Mouse (Mus musculus) layer of hippocampus, adult 8-10 months (tissue): ENCODE data around the gene Bpifa1. TPM values are rescaled to one million over a fixed set of nuclear protein-coding genes. Genes with fewer than 3 reads are reported as not detected.
"Not testable (repeated sequence)": the region's sequence is repeated elsewhere in the genome, so short reads cannot be mapped to it uniquely, and the experiment has no call there.

ENCODE experiments used
- DNase-seq, 2 experiments: peaks; one replicate each; pipeline ENCODE4 v3.0.0; 2022; ENCODE audit warnings: low spot score in 2 of 2
- total RNA-seq, 4 experiments: library from RNA; stranded (reverse); gene quantifications; 2 replicates each; pipeline ENCODE4 v1.2.4; 2022

The Bpifa1 gene
- total RNA-seq, result not detected

DNA sequence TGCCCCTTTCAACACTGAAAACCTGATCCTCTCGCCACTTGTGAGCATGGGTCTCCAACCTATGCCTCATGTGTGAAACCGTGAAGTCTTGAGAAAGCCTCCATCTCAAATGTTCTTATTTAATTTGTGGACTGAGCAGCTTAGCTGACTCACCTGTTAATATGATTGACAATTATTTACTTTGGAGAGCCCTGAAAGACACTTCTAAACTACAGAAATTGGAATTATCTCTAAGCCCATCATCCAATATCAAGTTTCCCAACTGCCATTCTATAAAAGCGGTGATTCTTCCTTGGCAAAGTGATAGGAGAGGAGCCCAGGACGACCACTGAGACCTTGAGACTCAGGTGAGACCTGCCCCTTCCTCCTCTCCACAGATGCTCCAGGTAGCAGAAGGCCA is at the start of gene Bpifa1:
TSS of gene Bpifa1 (plus strand) at position 301 of the 400 bp plus-strand sequence.
- no peak for DNase-seq

DNA sequence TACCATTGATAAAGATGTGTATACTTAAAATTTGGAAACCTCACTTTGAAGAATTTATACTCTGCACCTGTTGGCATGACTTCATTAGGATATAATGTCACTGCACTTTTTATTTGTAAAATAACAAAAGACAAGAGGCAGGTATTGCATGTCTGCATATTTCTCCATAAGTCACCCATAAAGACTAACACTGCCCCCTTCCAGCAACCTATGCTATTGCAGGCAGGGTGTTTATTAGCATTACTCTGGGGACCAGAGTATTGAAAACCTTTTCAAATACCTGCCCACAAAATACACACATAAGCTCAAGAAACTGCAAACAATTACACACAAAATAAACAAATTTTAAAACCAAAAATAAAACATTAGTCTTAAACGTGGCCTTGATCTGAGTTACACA is 44.9 kb upstream of the Bpifa1 start:
- DNase-seq, result no peak

DNA sequence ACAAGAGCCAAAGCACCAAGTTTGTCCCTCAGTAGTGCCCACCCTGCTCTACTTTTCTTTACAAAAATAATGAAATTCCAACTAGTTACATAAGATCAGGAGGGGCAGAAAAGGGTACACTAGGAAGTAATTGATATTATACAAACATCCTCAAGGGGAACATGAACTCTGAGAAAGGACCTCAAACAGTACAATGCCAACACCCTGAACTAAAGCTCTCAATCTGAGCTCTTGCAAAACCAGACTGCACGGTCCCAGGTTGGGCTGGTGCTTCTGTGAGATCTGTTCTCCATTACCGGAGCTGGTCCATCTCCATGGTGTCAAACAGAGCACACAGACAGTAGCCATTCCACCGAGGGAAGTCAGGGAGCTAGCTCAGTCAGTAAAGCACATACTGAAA is 25.3 kb upstream of the Bpifa1 start:
- no peak for DNase-seq

DNA sequence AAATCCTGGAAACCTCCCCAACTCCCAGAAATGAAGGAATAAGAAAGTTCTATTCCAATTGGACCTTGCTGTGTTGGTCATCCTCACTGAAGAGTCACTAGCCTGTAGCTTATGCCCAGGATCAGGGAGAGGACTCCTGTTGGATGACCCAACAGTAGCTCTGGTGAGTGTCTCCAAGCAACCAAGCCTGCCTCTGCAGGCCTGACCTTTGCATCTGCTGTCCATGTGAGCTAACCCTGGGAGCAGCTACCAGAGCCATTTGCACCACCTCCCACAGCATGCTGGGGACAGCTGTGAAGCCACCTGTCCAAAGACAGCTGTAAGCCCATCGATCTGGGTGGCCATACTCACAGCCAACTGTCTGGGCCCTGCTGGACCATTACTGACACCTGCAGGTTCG is 12.6 kb upstream of the Bpifa1 start, which contains the start of gene Bpifa3:
TSS of gene Bpifa3 (plus strand) at position 217 of the 400 bp plus-strand sequence.
- DNase-seq, result no peak

DNA sequence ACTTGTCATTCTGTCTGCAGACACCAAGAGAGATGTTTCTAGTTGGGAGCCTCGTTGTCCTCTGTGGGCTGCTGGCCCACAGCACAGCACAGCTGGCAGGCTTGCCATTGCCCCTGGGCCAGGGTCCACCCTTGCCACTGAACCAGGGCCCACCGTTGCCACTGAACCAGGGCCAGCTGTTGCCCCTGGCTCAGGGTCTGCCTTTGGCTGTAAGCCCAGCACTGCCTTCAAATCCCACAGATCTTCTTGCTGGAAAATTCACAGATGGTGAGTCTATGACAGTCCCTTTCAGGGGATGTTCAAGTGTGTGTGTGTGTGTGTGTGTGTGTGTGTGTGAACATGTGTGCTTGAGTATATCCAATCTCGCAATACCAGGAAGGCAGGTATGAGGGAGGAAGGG is 1.1 kb downstream of the Bpifa1 start:
- DNase-seq, result no peak

DNA sequence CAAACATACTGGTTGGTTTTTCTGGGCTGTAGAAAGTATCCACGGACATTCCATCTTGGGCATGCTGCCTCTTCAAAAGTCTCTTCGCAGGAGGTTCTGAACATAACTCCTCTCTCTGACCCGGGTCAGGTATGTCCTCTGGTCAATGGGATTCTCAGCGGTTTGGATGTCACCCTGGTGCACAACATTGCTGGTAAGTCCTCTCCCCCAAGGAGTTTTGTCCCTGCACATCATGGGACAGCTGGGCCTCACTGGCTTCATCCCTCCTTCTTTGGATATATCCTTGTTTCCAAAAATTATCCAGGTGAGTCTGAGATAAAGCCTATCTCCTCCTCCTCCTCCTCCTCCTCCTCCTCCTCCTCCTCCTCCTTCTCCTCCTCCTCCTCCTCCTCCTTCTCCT is 4.8 kb downstream of the Bpifa1 start:
- no peak for DNase-seq

DNA sequence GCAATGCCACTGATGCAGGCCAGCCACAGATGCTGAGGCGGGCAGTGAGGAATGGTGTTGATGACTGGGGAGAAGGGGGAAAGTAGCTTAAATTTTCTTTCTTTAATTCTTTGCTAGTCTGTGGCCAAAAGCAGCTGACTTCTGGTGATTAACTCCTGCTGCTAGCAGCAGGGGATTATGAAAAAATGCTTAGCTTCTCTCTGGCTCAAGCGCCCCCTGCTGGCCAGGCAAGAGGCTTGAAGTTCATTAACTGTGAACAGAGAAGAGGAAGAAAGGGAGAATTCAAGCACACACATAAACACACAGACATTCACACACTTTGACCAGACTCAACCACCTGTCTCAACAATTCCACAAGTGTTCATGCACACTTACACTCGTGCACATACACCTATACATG is 15.8 kb downstream of the Bpifa1 start:
- DNase-seq, result peak in 1 of 2 experiments; percentile 27

DNA sequence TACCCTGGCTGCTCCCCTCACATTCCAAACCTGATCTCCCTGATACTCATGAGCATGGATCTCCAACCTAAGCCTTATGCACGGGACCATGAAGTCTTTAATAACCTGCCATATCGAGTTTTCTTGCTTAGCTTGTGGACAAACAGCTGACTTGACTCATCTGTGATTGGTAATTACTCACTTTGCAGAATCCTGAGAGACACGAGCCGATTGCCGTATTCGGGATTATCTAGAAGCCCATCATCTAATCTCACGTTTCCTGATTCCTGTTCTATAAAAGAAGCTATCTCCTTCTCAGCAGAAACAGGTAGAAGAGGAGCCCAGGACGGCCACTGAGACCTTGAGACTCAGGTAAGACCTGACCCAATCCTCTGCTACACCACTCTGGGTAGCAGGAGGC is 19.6 kb downstream of the Bpifa1 start, which contains the start of gene Bpifa5:
TSS of gene Bpifa5 (plus strand) at position 301 of the 400 bp plus-strand sequence.
- DNase-seq, result no peak

DNA sequence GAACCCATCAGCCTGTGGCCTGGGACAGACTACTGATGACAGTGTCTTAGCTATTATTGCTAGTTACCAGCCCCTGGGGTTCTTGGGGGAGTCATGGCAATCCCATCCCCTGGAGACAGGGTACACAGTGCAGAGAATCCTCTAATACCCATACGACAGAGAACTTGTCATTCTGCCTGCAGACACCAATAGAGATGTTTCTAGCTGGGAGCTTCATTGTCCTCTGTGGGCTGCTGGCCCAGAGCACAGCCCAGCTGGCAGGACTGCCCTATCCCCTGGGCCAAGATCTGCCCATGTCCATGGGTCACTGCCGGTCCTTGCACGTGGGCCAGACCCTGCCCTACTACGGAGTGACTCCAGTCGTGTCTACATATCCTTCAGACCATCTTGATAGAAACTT is 20.6 kb downstream of the Bpifa1 start:
- DNase-seq, result no peak

DNA sequence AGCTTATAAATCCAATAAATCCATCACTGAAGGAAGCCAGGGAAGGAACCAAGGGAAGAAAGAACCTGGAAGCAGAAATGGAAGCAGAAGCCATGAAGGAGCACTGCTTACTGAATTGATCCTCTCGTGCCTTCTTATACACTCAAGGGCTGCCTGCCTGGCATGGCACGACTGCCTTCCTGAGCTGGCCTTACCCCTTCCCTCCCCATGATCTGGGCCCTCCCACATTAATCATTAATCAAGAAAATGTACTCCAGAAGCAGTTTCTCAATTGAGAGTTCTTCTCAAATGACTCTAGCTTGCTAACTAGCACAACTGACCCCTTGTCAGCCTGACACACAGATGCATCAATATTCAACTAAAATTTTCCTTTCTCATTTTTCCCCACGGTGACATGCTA is 26.5 kb downstream of the Bpifa1 start:
- DNase-seq, result no peak

DNA sequence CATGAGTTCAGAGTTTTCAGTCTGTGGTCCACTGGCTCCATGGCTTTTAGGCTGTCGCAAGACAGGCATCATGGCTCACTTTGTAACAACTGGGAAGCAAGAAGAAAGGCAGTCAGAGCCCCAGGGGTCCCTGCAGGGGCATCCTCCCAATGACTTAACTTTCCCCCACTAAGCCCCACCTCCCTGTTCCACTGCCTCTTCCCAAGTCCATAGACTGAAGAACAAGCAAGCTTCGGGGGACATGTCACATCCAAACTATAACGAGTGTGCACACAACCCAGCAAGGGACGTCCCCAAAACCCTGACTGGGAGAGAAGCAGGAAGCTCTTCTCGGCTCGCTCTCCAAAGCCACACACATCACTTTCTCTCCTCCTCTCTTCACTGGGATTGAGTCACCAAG is 28.9 kb downstream of the Bpifa1 start:
- no peak for DNase-seq

DNA sequence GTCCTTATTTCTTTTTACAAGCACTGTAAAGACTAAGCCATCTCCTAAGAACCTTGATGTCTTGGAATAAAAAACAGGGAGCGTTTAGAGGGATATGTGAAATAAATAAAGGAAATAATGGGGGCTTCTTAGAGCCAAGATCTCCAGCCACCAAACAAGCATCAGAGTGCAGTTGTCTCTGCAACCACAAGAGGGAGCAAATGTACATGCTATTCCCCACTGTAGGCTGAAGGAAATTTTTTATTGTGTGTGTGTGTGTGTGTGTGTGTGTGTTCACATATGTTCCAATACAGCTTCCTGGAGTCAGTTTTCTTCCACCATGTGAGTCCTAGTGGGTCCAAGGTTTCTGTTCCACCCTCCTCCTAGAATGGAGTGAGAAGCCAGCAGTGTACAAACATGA is 30.6 kb downstream of the Bpifa1 start:
- DNase-seq, result peak in 1 of 2 experiments; percentile 53

DNA sequence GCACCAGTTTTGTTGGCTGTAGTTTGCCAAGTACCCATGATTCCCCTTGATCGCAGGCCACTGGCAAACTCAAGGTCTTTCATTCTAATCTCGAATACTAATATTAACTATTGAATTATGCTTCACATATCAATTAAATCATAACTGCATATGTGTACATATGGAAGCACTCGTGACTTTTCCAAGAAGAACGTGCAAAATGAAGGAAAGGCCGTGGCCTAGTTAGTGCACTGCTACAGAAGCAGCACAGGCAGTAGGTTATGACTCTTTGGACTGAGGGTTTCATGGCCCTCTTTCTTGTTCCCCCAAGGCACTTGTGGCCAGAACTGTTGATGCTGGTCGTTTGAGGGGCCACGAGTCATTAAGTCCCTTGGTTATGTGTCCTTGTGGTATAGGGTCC is 39.2 kb downstream of the Bpifa1 start:
- not testable (repeated sequence) for DNase-seq

DNA sequence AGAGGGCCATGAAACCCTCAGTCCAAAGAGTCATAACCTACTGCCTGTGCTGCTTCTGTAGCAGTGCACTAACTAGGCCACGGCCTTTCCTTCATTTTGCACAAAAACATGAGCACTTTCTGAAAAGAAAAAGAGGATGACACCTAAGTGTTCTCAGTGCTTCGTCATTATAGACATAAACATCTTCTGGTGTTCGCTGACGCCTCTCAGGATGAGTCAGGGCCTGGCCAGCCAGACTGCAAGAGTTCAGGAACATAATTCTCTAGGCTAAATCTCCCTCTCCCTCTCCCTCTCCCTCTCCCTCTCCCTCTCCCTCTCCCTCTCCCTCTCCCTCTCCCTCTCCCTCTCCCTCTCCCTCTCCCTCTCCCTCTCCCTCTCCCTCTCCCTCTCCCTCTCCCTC is 40.4 kb downstream of the Bpifa1 start:
- not testable (repeated sequence) for DNase-seq

DNA sequence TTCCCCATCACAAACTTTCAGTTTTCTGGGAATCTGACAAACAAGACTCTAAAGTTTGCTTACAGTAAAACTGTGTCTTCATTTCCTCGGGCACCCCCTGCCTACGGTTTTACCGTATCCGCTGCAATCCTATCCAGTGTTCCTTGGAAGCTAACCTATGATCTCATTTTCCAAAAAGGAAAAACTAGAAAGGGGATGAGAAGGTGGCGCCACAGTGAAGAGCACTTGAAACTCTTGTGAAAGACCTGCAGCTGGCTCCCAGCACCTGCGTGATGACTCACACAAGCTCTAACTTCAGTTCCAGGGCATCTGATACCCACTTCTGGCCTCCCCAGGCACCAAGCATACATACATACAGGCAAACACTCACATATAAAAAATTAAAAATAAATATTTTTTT is 42.6 kb downstream of the Bpifa1 start:
- no peak for DNase-seq

DNA sequence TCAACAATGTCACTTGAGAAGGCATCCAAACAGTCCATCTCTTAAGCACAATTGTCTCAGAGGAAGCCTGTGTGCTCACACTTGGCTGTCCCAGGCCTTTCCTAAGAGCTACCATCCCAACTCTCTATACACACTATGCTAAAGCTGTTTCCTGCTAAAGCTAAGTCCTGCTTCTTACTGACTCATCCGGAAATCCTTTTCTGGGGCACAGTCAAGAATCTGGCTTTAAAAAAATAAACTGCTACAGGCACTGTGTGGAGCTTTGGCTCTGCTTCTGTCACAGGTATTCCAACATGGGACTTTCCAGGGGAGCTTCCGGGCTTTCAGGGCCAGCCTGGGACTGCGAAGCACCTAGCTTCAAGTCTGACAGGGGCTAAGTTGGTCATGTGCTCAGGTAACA is 43.1 kb downstream of the Bpifa1 start:
- no peak for DNase-seq

DNA sequence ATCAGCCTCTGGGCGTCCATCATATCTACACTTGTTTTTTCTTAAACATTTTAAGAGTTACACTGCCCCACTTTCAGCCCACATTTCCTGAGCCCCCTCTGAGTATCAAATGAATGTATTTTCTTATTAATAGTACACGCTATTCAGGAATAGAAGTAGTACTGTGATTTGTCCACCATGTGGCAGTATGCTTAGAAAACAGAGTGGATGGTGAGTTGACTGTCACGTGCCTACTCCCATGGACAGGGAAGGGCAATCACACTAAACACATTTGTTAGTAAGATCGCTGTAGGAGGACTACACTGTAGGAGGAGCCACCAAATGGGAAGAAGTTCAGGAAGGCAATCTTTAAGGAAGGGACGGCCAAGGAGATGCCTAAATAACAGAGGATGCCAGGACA is 44.8 kb downstream of the Bpifa1 start:
- no peak for DNase-seq

DNA sequence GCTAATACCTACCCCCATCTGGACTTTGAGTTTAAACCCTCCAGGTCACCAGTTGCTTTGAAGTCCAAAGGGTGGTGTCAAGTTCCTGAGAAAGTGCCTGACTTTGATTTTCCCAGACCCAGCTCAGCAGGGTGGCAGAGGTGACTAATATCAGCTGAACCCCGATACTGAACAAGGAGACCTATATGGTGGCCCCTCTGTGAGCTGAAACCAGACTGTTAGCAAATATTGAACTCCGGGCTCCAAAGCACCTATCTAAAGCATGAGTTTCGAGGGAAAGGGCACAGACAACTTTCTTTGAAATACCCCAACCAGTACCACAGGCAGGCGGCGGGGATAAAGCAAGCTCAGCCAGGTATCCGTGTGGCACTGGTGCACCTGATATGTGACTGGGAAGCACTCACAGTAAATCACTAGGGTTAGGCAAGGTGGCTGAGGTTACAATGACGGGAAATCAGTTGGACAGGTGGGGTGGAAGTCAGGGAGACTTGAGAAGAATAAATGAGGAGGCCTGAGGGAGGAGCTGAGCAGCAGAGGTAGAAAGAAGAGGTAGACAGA is 47.3 kb downstream of the Bpifa1 start:
- no peak for DNase-seq

DNA sequence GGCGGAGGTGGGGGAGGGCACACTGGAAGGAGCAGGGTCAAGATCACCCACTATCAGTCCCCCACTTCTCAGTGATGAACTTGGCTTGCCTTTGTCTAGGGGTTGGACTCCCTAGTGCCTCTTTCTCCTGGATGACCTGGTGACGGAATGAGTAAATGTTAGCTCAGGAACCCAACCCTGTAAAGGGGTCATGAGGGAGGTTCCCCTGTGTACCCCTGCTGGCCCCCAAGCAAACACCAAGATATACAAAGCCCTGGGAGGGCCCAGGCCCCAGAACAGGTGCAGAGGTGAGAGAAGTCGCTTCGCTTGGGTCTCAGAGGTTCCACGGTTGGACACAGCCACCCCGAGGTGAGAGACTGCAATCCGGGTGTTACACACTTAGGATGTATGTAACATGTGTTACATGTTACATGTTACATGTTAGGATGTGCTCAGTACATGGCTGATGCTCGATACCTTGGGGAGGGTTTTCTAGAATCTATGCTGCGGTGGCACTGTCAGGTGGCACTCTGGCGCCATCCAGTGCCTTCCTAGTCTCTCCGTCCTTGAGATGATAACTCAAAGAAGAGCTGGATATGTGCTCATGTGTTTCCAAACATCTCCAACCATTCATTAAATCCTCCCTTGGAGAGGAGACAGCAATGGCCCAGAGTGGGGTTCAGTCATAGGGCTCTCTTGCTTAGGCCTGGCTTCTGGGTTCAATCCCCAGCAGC is 48.0 kb downstream of the Bpifa1 start, which contains the start of gene Bpifb1:
TSS of gene Bpifb1 (plus strand) at position 273 of the 713 bp plus-strand sequence.
- DNase-seq, result no peak

DNA sequence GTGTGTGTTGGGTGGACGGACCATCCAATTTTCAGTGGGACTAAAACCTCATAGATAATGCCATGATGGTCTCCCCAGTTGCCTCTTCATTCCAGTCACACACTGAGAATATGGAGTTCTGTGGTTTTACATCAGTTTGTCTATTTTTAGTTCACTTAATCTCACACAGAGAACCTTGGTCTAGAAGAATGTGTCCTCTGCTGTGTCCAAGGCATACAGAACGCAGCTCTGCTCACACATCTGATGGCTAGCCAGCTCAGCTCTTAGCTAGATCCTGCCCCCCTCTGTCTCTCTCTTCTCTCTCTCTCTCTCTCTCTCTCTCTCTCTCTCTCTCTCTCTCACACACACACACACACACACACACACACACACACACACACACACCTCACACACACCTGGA is 49.5 kb downstream of the Bpifa1 start:
- no peak for DNase-seq

DNA sequence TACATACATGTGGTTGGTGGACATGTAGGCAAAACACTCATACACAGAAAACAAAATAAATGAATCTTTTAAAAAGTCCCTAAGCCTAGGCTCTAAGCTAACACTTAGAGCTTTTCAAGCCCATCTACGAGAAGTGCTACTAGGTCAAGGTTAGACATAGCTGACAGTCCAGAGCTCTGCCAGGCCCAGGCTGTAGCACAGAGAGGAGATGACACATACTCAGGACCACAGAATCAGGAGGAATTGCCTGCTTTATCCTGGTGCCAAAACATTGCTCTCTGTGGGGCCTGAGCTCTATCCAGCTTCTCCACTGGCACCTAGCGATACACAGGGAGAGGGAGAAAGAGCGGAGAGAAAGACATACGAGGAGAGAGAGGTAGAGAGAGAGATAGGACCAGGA is 50.4 kb downstream of the Bpifa1 start:
- no peak for DNase-seq

DNA sequence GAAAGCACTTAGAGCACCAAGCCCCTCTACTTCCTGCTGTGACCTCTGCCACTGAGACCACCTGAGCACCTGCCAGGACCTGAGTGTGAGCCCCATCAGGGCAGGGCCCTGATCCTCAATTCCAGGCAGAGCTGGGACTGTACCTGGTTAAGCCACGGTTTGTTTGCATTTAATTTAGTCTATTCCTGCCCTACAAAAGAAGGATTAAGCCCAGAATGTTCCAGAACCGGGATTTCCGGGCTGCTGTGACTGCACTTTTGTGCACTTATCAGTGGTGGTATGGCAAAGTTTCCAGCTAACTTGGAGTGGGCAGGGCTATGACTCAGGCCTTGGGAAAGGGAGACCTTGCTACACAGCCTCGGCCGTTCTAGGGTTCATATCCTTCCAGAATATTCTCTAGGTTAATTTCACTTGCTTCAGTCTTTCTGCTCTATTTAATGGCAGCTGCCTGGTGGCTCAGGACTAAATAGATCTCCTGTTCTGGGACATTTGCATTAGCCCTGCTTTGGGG is 51.4 kb downstream of the Bpifa1 start:
- DNase-seq, result no peak

DNA sequence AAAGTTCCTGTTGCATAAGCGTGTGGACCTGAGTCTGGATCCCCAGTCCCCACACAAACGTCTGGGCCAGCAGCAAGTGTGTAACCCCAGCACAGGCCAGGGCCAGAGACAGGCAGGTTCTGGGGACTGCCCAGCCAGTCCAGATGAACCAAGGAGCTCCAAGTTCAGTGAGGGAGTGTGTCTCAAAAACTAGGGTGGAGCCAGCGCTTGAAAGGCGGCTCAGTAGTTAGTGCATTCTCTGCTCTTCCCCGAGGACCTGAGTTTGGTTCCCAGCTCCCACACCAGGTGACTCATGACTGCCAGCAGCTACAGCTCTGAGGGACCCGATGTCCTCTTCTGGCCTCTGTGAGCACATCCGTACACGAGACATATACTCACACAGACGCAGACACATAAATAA is 54.4 kb downstream of the Bpifa1 start:
- DNase-seq, result no peak
